Mouse (Mus musculus) hematopoietic stem cell, adult 5-6 weeks (primary cell): ENCODE data around the gene Gabpb1. TPM values are rescaled to one million over a fixed set of nuclear protein-coding genes. Genes with fewer than 3 reads are reported as not detected.

Experiments
- total RNA-seq: library from RNA; stranded (forward); fragments of 172-1452, 232-1000 nt; gene quantifications from 2 replicates; pipeline ENCODE4 v1.2.3, GENCODE M21; 2017

The Gabpb1 gene
- total RNA-seq, 1 experiment from 2014 or later: 71.6 TPM

Other genes starting within 250 kb of the Gabpb1 start
- 31.5 and 55.8 TPM in 2 replicates for gene Atp8b4, start 175.7 kb downstream of the Gabpb1 start, total RNA-seq
- gene Slc27a2, start 123.9 kb downstream of the Gabpb1 start, total RNA-seq: 3.4 and 5.8 TPM in 2 replicates
- 8.3 and 24.1 TPM in 2 replicates for gene Hdc, start 57.0 kb downstream of the Gabpb1 start, total RNA-seq
- 60.9 and 76.4 TPM in 2 replicates for gene Usp8, start 31.0 kb upstream of the Gabpb1 start, total RNA-seq
- gene Usp50, start 107.1 kb upstream of the Gabpb1 start, total RNA-seq: 0.31 and 0.69 TPM in 2 replicates
- gene Trpm7, start 199.9 kb upstream of the Gabpb1 start, total RNA-seq: 78.6 and 117 TPM in 2 replicates